Mouse (Mus musculus) left cerebral cortex, postnatal 4 days (tissue): ENCODE results near the gene Pdzrn3. TPM values are rescaled to one million over a fixed set of nuclear protein-coding genes. Genes with fewer than 3 reads are reported as not detected.

Experiments
- DNase-seq: peaks from one replicate; pipeline ENCODE4 v3.0.0-alpha.2; 2022
- intact Hi-C: fragments of 180-260 bp; cut with DNase I; formaldehyde crosslinking; loops from one replicate; pipeline ENCODE4 v1.15.1; 2025
- total RNA-seq, 2 experiments: library from RNA; stranded (reverse); gene quantifications; 2 replicates each; pipeline ENCODE4 v1.2.3; 2021

Pdzrn3 gene
- total RNA-seq, 2 experiments from 2014 or later = 42.6 to 47.1 TPM

- intact Hi-C loops = no loop called here
Measured at GRCm38 (mm10) chr6:101330392-101330791, 47.3 kb downstream of the Pdzrn3 start.

GRCm38 (mm10) chr6:101329499-101329898, 48.2 kb downstream of the Pdzrn3 start:
- intact Hi-C loops = no loop called here

More at GRCm38 (mm10) chr6:101330392-101330791, 47.3 kb downstream of the Pdzrn3 start:
- DNase-seq = no peak

GRCm38 (mm10) chr6:101328514-101328913, 49.2 kb downstream of the Pdzrn3 start:
- intact Hi-C loops = no loop called here

More at GRCm38 (mm10) chr6:101329499-101329898, 48.2 kb downstream of the Pdzrn3 start:
- no peak for DNase-seq

GRCm38 (mm10) chr6:101327741-101328140, 50.0 kb downstream of the Pdzrn3 start:
- intact Hi-C loops = no loop called here
- DNase-seq = no peak

More at GRCm38 (mm10) chr6:101328514-101328913, 49.2 kb downstream of the Pdzrn3 start:
- DNase-seq = no peak

GRCm38 (mm10) chr6:101327196-101327595, 50.5 kb downstream of the Pdzrn3 start:
- intact Hi-C loops = no loop called here
- DNase-seq = peak; percentile 36

GRCm38 (mm10) chr6:101325842-101326639, 51.7 kb downstream of the Pdzrn3 start:
- intact Hi-C loops = no loop called here
- DNase-seq = no peak

- intact Hi-C loops = no loop called here
- DNase-seq = no peak
Measured at GRCm38 (mm10) chr6:101322580-101322979, 55.1 kb downstream of the Pdzrn3 start.

GRCm38 (mm10) chr6:101320386-101320785, 57.3 kb downstream of the Pdzrn3 start:
- intact Hi-C loops = no loop called here
- DNase-seq = no peak

- DNase-seq = no peak
- intact Hi-C loops = no loop called here
Measured at GRCm38 (mm10) chr6:101319374-101319967, 58.2 kb downstream of the Pdzrn3 start.

GRCm38 (mm10) chr6:101318530-101318929, 59.2 kb downstream of the Pdzrn3 start:
- DNase-seq = no peak

GRCm38 (mm10) chr6:101311446-101311845, 66.3 kb downstream of the Pdzrn3 start:
- DNase-seq = no peak
- intact Hi-C loops = no loop called here

More at GRCm38 (mm10) chr6:101318530-101318929, 59.2 kb downstream of the Pdzrn3 start:
- intact Hi-C loops = no loop called here

GRCm38 (mm10) chr6:101310491-101310890, 67.2 kb downstream of the Pdzrn3 start:
- intact Hi-C loops = no loop called here
- peak; percentile 18 for DNase-seq

GRCm38 (mm10) chr6:101307964-101308531, 69.6 kb downstream of the Pdzrn3 start:
- intact Hi-C loops = no loop called here
- DNase-seq = peak; percentile 39

- DNase-seq = no peak
- intact Hi-C loops = no loop called here
Measured at GRCm38 (mm10) chr6:101306834-101307233, 70.9 kb downstream of the Pdzrn3 start.

GRCm38 (mm10) chr6:101305543-101305942, 72.2 kb downstream of the Pdzrn3 start:
- no peak for DNase-seq
- intact Hi-C loops = no loop called here

GRCm38 (mm10) chr6:101303959-101304738, 73.5 kb downstream of the Pdzrn3 start:
- DNase-seq = peak; percentile 32
- intact Hi-C loops = no loop called here

GRCm38 (mm10) chr6:101303501-101303900, 74.2 kb downstream of the Pdzrn3 start:
- DNase-seq = no peak
- intact Hi-C loops = no loop called here

- intact Hi-C loops = no loop called here
- DNase-seq = no peak
Measured at GRCm38 (mm10) chr6:101301154-101301553, 76.5 kb downstream of the Pdzrn3 start.

- DNase-seq = no peak
- intact Hi-C loops = no loop called here
Measured at GRCm38 (mm10) chr6:101299434-101299833, 78.3 kb downstream of the Pdzrn3 start.

GRCm38 (mm10) chr6:101297563-101298520, 79.9 kb downstream of the Pdzrn3 start:
- intact Hi-C loops = no loop called here
- no peak for DNase-seq
